Mouse (Mus musculus): Measurements from ENCODE around the gene Stim2. TPM values are rescaled to one million over a fixed set of nuclear protein-coding genes. Genes with fewer than 3 reads are reported as not detected.
A peak's percentile ranks its signal among the peaks of the same experiment; 100 is the strongest.

Stim2 gene
- polyA plus RNA-seq, 1 experiment from 2014 or later: 4.4 TPM

DNA sequence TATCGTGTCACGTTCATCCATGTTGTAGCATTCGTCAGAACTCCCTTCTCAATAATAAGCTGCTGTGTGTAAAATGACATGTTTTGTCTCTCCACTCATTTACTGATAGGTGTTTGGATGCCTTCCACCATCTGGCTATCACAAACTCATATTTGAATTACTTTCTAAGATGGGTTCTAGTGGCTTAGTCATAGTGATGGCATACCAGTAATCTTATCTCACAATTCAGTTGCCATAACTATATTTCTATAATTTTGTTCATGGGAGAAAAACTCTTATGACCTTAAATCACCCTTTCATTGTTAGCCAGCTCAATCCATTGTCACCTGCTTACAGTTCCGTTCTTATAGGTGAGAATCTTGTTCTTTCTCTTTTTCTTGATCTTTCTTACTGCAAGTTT lies 14.9 kb upstream of the Stim2 start:
- Histone ChIP-seq H3K27ac (ENCODE audit: low read length) (no peak overlapping the region), H3K4me1 (ENCODE audit: control insufficient read depth, low read depth, low read length) (no peaks in the 10 kb centered on the region), H3K4me2 (ENCODE audit: low read depth, low read length) (no peak overlapping the region), H3K36me3 (ENCODE audit: control insufficient read depth, insufficient read depth) (no peaks in the 10 kb centered on the region), H3K9me3 (replicated peaks; ENCODE audit: control insufficient read depth, low read length) (no peaks in the 10 kb centered on the region), H3K4me3 (ENCODE audit: low read depth, low read length) (no peak overlapping the region), H3K27me3 (ENCODE audit: control insufficient read depth, insufficient read depth, low read depth, low read length) (no peaks in the 10 kb centered on the region), H3K9ac (ENCODE audit: low read depth, low read length) (no peak overlapping the region)
- WGBS (ENCODE audit: insufficient replicate concordance): 73% methylated on average over 4 of the region's 4 CpGs
- no peak for ATAC-seq (ENCODE audit: low read depth)

DNA sequence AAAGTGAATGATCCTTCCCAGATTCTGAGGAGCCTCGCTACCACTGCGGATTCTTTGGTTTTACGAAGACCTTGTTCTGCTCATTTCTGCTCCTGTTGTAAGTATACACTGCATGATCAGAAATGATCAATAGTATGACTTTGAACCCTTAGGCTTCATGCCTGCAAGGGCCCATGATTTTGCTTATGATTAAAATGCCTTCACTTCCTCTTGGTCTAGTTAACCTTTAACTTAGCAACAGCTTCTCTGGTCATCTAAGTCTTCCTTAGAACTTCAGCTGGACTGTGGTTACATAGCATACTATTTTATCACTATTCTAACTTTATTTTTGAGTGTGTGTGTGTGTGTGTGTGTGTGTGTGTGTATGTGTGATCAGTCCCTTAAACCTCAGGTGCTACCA lies 12.7 kb upstream of the Stim2 start:
- H3K9me3 ChIP-seq (replicated peaks; ENCODE audit: control insufficient read depth, low read length): no peaks in the 10 kb centered on the region
- ATAC-seq (ENCODE audit: low read depth): no peak

DNA sequence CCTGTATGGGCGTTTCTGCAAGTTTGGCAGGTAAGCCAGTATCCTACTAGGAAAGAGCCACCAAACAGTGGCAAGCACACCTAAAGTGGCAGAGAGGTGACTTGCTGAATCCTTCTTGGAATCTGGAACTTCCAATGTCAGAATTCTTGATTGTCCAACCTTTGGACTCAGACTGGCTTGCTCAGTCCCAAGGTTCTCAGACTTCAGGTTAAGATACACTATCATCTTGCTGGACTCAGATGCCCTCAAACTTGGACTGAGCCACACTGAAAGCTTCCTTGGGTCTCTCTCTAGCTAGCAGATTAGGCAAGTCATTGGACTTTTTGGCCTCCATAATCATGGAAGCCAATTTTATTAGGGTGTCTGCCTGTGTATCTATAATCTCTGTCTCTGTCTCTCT lies 10.8 kb upstream of the Stim2 start:
- H3K4me3 ChIP-seq (ENCODE audit: low read depth, low read length): no peak overlapping the region
- no peak overlapping the region for H3K9ac ChIP-seq (ENCODE audit: low read depth, low read length)
- ATAC-seq (ENCODE audit: low read depth): no peak
- no peaks in the 10 kb centered on the region for H3K4me1 ChIP-seq (ENCODE audit: control insufficient read depth, low read depth, low read length)
- H3K9me3 ChIP-seq (replicated peaks; ENCODE audit: control insufficient read depth, low read length): no peaks in the 10 kb centered on the region
- H3K4me2 ChIP-seq (ENCODE audit: low read depth, low read length): no peak overlapping the region
- no peaks in the 10 kb centered on the region for H3K27me3 ChIP-seq (ENCODE audit: control insufficient read depth, insufficient read depth, low read depth, low read length)
- H3K27ac ChIP-seq (ENCODE audit: low read length): no peak overlapping the region
- no peaks in the 10 kb centered on the region for H3K36me3 ChIP-seq (ENCODE audit: control insufficient read depth, insufficient read depth)
- WGBS (ENCODE audit: insufficient replicate concordance): 56% methylated on average over 1 of the region's 1 CpGs

More for the DNA sequence above, 12.7 kb upstream of the Stim2 start:
- Histone ChIP-seq H3K9ac (ENCODE audit: low read depth, low read length) (no peak overlapping the region), H3K4me2 (ENCODE audit: low read depth, low read length) (no peak overlapping the region), H3K4me1 (ENCODE audit: control insufficient read depth, low read depth, low read length) (no peaks in the 10 kb centered on the region), H3K36me3 (ENCODE audit: control insufficient read depth, insufficient read depth) (no peaks in the 10 kb centered on the region), H3K4me3 (ENCODE audit: low read depth, low read length) (no peak overlapping the region), H3K27ac (ENCODE audit: low read length) (no peak overlapping the region), H3K27me3 (ENCODE audit: control insufficient read depth, insufficient read depth, low read depth, low read length) (no peaks in the 10 kb centered on the region)
- 80% methylated on average over 3 of the region's 3 CpGs for WGBS (ENCODE audit: insufficient replicate concordance)

DNA sequence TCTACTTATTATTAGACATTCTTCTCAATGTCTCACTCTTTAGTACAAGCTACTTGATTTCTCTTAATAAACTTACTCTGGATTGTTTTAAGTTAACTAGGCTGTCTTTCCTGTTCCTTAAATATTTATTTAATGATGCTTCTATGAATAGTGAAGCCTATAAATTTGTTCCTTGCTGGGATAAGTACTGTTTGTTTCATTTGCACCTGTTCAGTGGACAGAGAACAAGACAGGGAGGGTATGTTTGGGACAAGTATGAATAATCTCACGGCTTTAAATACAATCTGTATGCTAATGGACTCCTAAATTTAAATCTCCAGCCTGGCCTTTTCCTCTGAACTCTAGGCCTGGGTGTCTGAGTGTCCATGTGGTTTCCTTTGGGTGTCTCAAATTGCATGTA lies 10.2 kb upstream of the Stim2 start:
- no peaks in the 10 kb centered on the region for H3K9me3 ChIP-seq (replicated peaks; ENCODE audit: control insufficient read depth, low read length)
- no peaks in the 10 kb centered on the region for H3K36me3 ChIP-seq (ENCODE audit: control insufficient read depth, insufficient read depth)
- ATAC-seq (ENCODE audit: low read depth): no peak
- H3K27me3 ChIP-seq (ENCODE audit: control insufficient read depth, insufficient read depth, low read depth, low read length): no peaks in the 10 kb centered on the region
- H3K9ac ChIP-seq (ENCODE audit: low read depth, low read length): no peak overlapping the region
- H3K27ac ChIP-seq (ENCODE audit: low read length): no peak overlapping the region
- no peaks in the 10 kb centered on the region for H3K4me1 ChIP-seq (ENCODE audit: control insufficient read depth, low read depth, low read length)
- H3K4me2 ChIP-seq (ENCODE audit: low read depth, low read length): no peak overlapping the region
- 68% methylated on average over 1 of the region's 1 CpGs for WGBS (ENCODE audit: insufficient replicate concordance)
- no peak overlapping the region for H3K4me3 ChIP-seq (ENCODE audit: low read depth, low read length)

DNA sequence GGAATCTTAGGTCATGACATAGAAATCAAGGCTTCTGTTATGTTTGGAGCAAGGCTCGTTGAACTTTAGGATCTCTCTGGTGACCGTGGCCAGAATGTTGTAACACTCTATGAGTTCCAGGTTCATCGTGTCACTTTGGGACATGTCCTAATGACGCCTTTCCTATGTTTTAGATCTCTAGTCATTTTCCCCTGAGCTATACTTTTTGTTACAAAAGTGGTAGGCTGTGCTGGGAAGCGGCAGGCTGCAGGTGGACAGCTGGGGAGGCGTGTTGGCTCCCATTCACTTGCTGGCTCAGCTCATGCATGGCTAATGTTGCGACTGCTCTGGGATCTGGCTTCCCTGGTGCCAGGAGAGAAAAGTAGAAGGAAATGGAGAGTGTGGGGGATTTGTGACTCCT lies 5.7 kb upstream of the Stim2 start:
- Histone ChIP-seq H3K27me3 (ENCODE audit: control insufficient read depth, insufficient read depth, low read depth, low read length) (peaks cover 7% of the 10 kb centered on the region), H3K4me2 (ENCODE audit: low read depth, low read length) (no peak overlapping the region), H3K9ac (ENCODE audit: low read depth, low read length) (no peak overlapping the region), H3K9me3 (replicated peaks; ENCODE audit: control insufficient read depth, low read length) (no peaks in the 10 kb centered on the region), H3K36me3 (ENCODE audit: control insufficient read depth, insufficient read depth) (no peaks in the 10 kb centered on the region), H3K27ac (ENCODE audit: low read length) (no peak overlapping the region), H3K4me1 (ENCODE audit: control insufficient read depth, low read depth, low read length) (peaks cover 13% of the 10 kb centered on the region), H3K4me3 (ENCODE audit: low read depth, low read length) (no peak overlapping the region)
- ATAC-seq (ENCODE audit: low read depth): no peak
- WGBS (ENCODE audit: insufficient replicate concordance): 63% methylated on average over 7 of the region's 7 CpGs

DNA sequence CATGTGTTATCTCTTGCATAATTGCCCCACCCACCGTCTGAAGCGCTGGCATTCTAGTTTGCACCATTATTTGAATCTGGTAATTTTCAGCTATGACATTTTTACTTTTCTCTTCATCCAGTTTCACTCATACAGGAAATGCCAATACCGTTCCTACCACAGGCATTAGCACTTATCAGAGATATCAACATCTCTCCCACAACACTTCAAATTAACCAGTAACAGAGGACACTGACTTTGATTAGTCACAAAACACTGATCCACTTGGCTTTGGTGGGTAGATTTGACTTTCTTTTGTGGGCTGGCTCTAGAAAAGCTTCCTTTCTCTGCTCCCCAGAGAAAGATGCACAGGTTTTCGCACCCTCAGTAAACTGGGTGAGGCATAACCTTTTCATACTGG lies 3.7 kb upstream of the Stim2 start:
- Histone ChIP-seq H3K9ac (ENCODE audit: low read depth, low read length) (no peak overlapping the region), H3K27ac (ENCODE audit: low read length) (no peak overlapping the region), H3K4me1 (ENCODE audit: control insufficient read depth, low read depth, low read length) (peaks cover 16% of the 10 kb centered on the region), H3K4me3 (ENCODE audit: low read depth, low read length) (no peak overlapping the region), H3K4me2 (ENCODE audit: low read depth, low read length) (peak overlapping the region; percentile 80; the same call in 1 of the 2 replicates), H3K27me3 (ENCODE audit: control insufficient read depth, insufficient read depth, low read depth, low read length) (peaks cover 7% of the 10 kb centered on the region), H3K36me3 (ENCODE audit: control insufficient read depth, insufficient read depth) (no peaks in the 10 kb centered on the region), H3K9me3 (replicated peaks; ENCODE audit: control insufficient read depth, low read length) (no peaks in the 10 kb centered on the region)
- ATAC-seq (ENCODE audit: low read depth): no peak
- WGBS (ENCODE audit: insufficient replicate concordance): 39% methylated on average over 4 of the region's 4 CpGs

DNA sequence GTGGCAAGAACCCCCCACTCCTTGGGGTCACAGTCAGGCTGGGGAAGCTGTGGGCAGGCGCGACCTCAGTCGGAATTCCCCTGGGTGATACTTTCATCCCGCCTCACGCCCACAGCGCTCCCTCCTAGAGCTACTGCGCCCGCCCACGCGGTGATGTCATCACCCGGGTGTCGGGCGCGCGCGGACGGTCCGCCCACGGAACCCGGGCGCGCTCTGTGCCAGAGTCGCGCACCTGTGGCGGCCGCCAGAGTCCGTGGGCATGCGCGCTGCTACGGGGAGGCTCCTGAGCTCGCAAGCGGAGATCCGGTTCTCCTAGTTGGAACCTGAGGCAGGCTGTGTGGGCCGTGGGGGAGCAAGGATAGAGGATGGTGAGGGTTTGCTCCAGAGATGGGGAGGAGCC lies 3.0 kb upstream of the Stim2 start:
- Histone ChIP-seq H3K27ac (ENCODE audit: low read length) (no peak overlapping the region), H3K4me2 (ENCODE audit: low read depth, low read length) (peak overlapping the region; percentile 80)

DNA sequence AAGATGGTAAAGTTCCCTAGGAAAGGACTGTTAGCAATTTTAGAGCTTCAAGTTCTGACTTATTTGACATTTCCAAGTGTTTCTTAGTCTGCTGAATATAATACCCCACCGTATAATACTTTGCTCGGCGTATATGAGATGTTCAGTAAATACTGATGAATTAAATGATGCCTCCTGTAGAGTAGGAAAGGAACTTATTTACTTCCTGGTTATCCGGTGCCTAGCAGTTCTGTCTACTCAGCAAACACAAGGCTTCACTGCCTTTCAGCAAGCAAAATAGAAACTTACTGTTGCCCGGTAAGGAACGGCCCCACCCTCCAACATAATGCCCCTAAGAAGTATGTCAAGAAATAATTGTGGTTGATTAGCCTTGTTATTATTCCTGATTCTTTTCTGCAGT lies 1.5 kb upstream of the Stim2 start:
- no peak for ATAC-seq (ENCODE audit: low read depth)
- Histone ChIP-seq H3K9me3 (replicated peaks; ENCODE audit: control insufficient read depth, low read length) (no peaks in the 10 kb centered on the region), H3K27me3 (ENCODE audit: control insufficient read depth, insufficient read depth, low read depth, low read length) (peaks cover 7% of the 10 kb centered on the region), H3K4me2 (ENCODE audit: low read depth, low read length) (no peak overlapping the region), H3K4me3 (ENCODE audit: low read depth, low read length) (no peak overlapping the region), H3K9ac (ENCODE audit: low read depth, low read length) (no peak overlapping the region), H3K36me3 (ENCODE audit: control insufficient read depth, insufficient read depth) (no peaks in the 10 kb centered on the region), H3K27ac (ENCODE audit: low read length) (no peak overlapping the region), H3K4me1 (ENCODE audit: control insufficient read depth, low read depth, low read length) (peaks cover 25% of the 10 kb centered on the region)
- 76% methylated on average over 6 of the region's 6 CpGs for WGBS (ENCODE audit: insufficient replicate concordance)

More for the DNA sequence above, 3.0 kb upstream of the Stim2 start:
- Histone ChIP-seq H3K9me3 (replicated peaks; ENCODE audit: control insufficient read depth, low read length) (no peaks in the 10 kb centered on the region), H3K4me3 (ENCODE audit: low read depth, low read length) (peak overlapping the region; percentile 62), H3K36me3 (ENCODE audit: control insufficient read depth, insufficient read depth) (no peaks in the 10 kb centered on the region), H3K27me3 (ENCODE audit: control insufficient read depth, insufficient read depth, low read depth, low read length) (peaks cover 7% of the 10 kb centered on the region), H3K9ac (ENCODE audit: low read depth, low read length) (peak overlapping the region; percentile 53), H3K4me1 (ENCODE audit: control insufficient read depth, low read depth, low read length) (peaks cover 20% of the 10 kb centered on the region)
- WGBS (ENCODE audit: insufficient replicate concordance): under 1% methylated on average over 34 of the region's 34 CpGs
- peak; percentile 17; the same call in 1 of the 2 replicates for ATAC-seq (ENCODE audit: low read depth)

DNA sequence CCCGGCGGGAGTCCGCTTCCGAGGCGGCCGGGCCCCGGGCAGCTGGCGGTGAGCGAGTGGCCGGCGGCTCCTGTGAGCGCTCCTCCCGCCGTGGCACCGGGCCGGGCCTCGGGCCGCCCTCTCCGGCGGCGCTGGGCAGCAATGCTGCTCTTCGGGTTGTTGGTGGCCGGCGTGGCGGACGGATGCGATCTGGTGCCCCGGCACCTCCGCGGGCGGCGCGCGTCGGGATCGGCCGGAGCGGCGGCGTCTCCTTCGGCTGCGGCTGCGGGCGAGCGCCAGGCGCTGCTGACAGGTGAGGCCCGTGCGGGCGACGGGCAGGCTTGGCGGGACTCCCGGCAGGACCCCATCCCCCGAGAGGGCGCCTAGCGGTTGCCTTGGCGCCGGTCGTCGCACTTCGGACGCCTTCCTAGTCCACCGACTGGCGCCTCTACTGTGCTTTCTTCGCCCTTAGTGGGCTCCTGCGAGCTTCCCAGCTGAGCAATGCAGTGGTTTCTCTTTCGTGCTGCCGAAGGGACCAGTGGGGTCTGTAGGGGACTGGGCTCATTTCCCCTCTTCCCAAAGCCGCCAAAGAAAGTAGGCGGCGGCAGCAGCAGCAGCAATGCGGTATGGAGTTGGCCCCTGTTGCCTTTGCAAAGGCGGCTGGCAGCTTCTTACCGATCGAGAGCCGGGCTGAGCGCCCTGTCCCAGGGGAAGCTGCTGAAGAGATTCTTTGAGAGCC lies 603 bp downstream of the Stim2 start:
- peak overlapping the region; percentile 86 for H3K4me3 ChIP-seq (ENCODE audit: low read depth, low read length)
- ATAC-seq (ENCODE audit: low read depth): peak; percentile 52
- no peaks in the 10 kb centered on the region for H3K36me3 ChIP-seq (ENCODE audit: control insufficient read depth, insufficient read depth)
- H3K9me3 ChIP-seq (replicated peaks; ENCODE audit: control insufficient read depth, low read length): no peaks in the 10 kb centered on the region
- H3K27ac ChIP-seq (ENCODE audit: low read length): peak overlapping the region; percentile 85
- peak overlapping the region; percentile 64 for H3K4me2 ChIP-seq (ENCODE audit: low read depth, low read length)
- peaks cover 7% of the 10 kb centered on the region for H3K27me3 ChIP-seq (ENCODE audit: control insufficient read depth, insufficient read depth, low read depth, low read length)
- H3K9ac ChIP-seq (ENCODE audit: low read depth, low read length): peak overlapping the region; percentile 79
- H3K4me1 ChIP-seq (ENCODE audit: control insufficient read depth, low read depth, low read length): peaks cover 25% of the 10 kb centered on the region
- under 1% methylated on average over 75 of the region's 76 CpGs for WGBS (ENCODE audit: insufficient replicate concordance)

Measured in liver, embryonic 16.5 days (tissue).